Mouse (Mus musculus) kidney, embryonic 14.5 days (tissue): Measurements from ENCODE around the gene Emc3. TPM values are rescaled to one million over a fixed set of nuclear protein-coding genes. Genes with fewer than 3 reads are reported as not detected.
A peak's percentile ranks its signal among the peaks of the same experiment; 100 is the strongest.

Source experiments
- ATAC-seq: fragments of 200-750 bp; cut with Nextera tagmentation; 2 replicates; pipeline ENCODE4 v1.8.0; 2017; ENCODE audit warnings: moderate number of reproducible peaks, mild to moderate bottlenecking, moderate TSS enrichment, moderate library complexity; ENCODE audit not compliant: low FRiP score, low TSS enrichment
- H3K27ac ChIP-seq: fragments of 300-500 bp; sonication (generic); 2 replicates; pipeline ENCODE4 v1.5.1; 2014; ENCODE audit warnings: low read depth, mild to moderate bottlenecking, low read length, moderate library complexity, mixed read lengths
- H3K27me3 ChIP-seq: fragments of 300-500 bp; sonication (generic); 2 replicates; pipeline ENCODE4 v1.6.1; 2014; ENCODE audit warnings: mild to moderate bottlenecking, low read length; ENCODE audit not compliant: control insufficient read depth, insufficient read depth
- H3K36me3 ChIP-seq: fragments of 300-500 bp; sonication (generic); 2 replicates; pipeline ENCODE4 v1.6.1; 2014; ENCODE audit warnings: low read length, mixed read lengths; ENCODE audit not compliant: control insufficient read depth, insufficient read depth
- H3K4me1 ChIP-seq: fragments of 300-500 bp; sonication (generic); 2 replicates; pipeline ENCODE4 v1.6.1; 2014; ENCODE audit warnings: low read length, mixed read lengths; ENCODE audit not compliant: control insufficient read depth, insufficient read depth
- H3K4me2 ChIP-seq: fragments of 300-500 bp; sonication (generic); replicated peaks from 2 replicates; pipeline ENCODE4 v1.6.1; 2014; ENCODE audit warnings: low read depth, mild to moderate bottlenecking, low read length
- H3K4me3 ChIP-seq: fragments of 300-500 bp; sonication (generic); 2 replicates; pipeline ENCODE4 v1.5.1; 2014; ENCODE audit warnings: mild to moderate bottlenecking, low read length
- H3K9ac ChIP-seq: fragments of 300-500 bp; sonication (generic); 2 replicates; pipeline ENCODE4 v1.6.1; 2014; ENCODE audit warnings: low read depth, mild to moderate bottlenecking, low read length, moderate library complexity
- H3K9me3 ChIP-seq: fragments of 300-500 bp; sonication (generic); 2 replicates; pipeline ENCODE4 v1.6.1; 2016; ENCODE audit warnings: low read length; ENCODE audit not compliant: control insufficient read depth
- WGBS: fragments of 180-500 bp; shearing (Covaris S2); extraction: QIAGEN DNeasy Blood & Tissue Kit; methylation state at CpG from one replicate; pipeline ENCODE4 v1.1.7; 2014; 5-methylcytosine and 5-hydroxymethylcytosine counted together
- polyA plus RNA-seq: library from polyadenylated mRNA; unstranded; fragments of >200 nt; fragmentation: Nextera tagmentation; extraction: Ambion mirVana; gene quantifications from 2 replicates; pipeline ENCODE4 v1.2.1, GENCODE M21; 2014

Gene Emc3
- polyA plus RNA-seq, 1 experiment from 2014 or later: 98.0 TPM

GRCm38 (mm10) chr6:113473246-113473645 lies 58.2 kb downstream of the Emc3 start:
- no peak for ATAC-seq
- no peaks in the 10 kb centered on the region for H3K36me3 ChIP-seq
- H3K4me3 ChIP-seq: no peak overlapping the region
- 75% methylated on average over 2 of the region's 2 CpGs for WGBS
- peaks cover 20% of the 10 kb centered on the region; the same call in 1 of the 2 replicates for H3K4me1 ChIP-seq
- no peak overlapping the region for H3K4me2 ChIP-seq
- H3K9me3 ChIP-seq: no peaks in the 10 kb centered on the region
- peaks cover 8% of the 10 kb centered on the region; the same call in 1 of the 2 replicates for H3K27me3 ChIP-seq
- H3K9ac ChIP-seq: no peak overlapping the region
- no peak overlapping the region for H3K27ac ChIP-seq

GRCm38 (mm10) chr6:113472061-113472460 lies 59.4 kb downstream of the Emc3 start:
- H3K4me3 ChIP-seq: no peak overlapping the region
- H3K4me2 ChIP-seq: no peak overlapping the region
- ATAC-seq: no peak
- peaks cover 20% of the 10 kb centered on the region; the same call in 1 of the 2 replicates for H3K4me1 ChIP-seq
- 63% methylated on average over 10 of the region's 10 CpGs for WGBS
- H3K9me3 ChIP-seq: no peaks in the 10 kb centered on the region
- H3K9ac ChIP-seq: no peak overlapping the region
- no peak overlapping the region for H3K27ac ChIP-seq
- peaks cover 8% of the 10 kb centered on the region; the same call in 1 of the 2 replicates for H3K27me3 ChIP-seq
- no peaks in the 10 kb centered on the region for H3K36me3 ChIP-seq

GRCm38 (mm10) chr6:113471297-113471936 lies 60.0 kb downstream of the Emc3 start, which contains the start of gene Il17rc:
TSS of gene Il17rc (plus strand) at chr6:113471427.
- Histone ChIP-seq H3K4me1 (peaks cover 20% of the 10 kb centered on the region; the same call in 1 of the 2 replicates), H3K4me3 (peak within 1 kb of the TSS; percentile 21; the same call in 1 of the 2 replicates), H3K27me3 (peaks cover 8% of the 10 kb centered on the region; the same call in 1 of the 2 replicates), H3K9ac (peak within 1 kb of the TSS; percentile 47), H3K27ac (no peak within 1 kb of the TSS), H3K36me3 (no peaks in the 10 kb centered on the region), H3K9me3 (no peaks in the 10 kb centered on the region), H3K4me2 (peak within 1 kb of the TSS; percentile 42)
- 14% methylated on average over 12 of the region's 12 CpGs for WGBS
- peak; percentile 48; the same call in 1 of the 2 replicates for ATAC-seq

GRCm38 (mm10) chr6:113469432-113469831 lies 62.0 kb downstream of the Emc3 start:
- H3K27me3 ChIP-seq: peaks cover 8% of the 10 kb centered on the region; the same call in 1 of the 2 replicates
- WGBS: 1% methylated on average over 31 of the region's 31 CpGs

GRCm38 (mm10) chr6:113469021-113469420 lies 62.4 kb downstream of the Emc3 start:
- H3K4me1 ChIP-seq: peaks cover 20% of the 10 kb centered on the region; the same call in 1 of the 2 replicates

More at GRCm38 (mm10) chr6:113469432-113469831, 62.0 kb downstream of the Emc3 start:
- peak overlapping the region; percentile 36 for H3K4me3 ChIP-seq
- ATAC-seq: peak; percentile 63
- H3K36me3 ChIP-seq: no peaks in the 10 kb centered on the region
- H3K27ac ChIP-seq: no peak overlapping the region
- H3K4me2 ChIP-seq: peak overlapping the region; percentile 67
- H3K4me1 ChIP-seq: peaks cover 20% of the 10 kb centered on the region; the same call in 1 of the 2 replicates
- peak overlapping the region; percentile 36; the same call in 1 of the 2 replicates for H3K9ac ChIP-seq
- H3K9me3 ChIP-seq: no peaks in the 10 kb centered on the region

GRCm38 (mm10) chr6:113468512-113468911 lies 62.9 kb downstream of the Emc3 start:
- Histone ChIP-seq H3K27ac (no peak overlapping the region), H3K36me3 (no peaks in the 10 kb centered on the region), H3K4me2 (no peak overlapping the region), H3K27me3 (peaks cover 8% of the 10 kb centered on the region; the same call in 1 of the 2 replicates), H3K4me3 (no peak overlapping the region), H3K9me3 (no peaks in the 10 kb centered on the region), H3K4me1 (peaks cover 20% of the 10 kb centered on the region; the same call in 1 of the 2 replicates), H3K9ac (no peak overlapping the region)
- WGBS: 75% methylated on average over 3 of the region's 3 CpGs
- no peak for ATAC-seq

More at GRCm38 (mm10) chr6:113469021-113469420, 62.4 kb downstream of the Emc3 start:
- peak overlapping the region; percentile 36 for H3K4me3 ChIP-seq
- 7% methylated on average over 9 of the region's 9 CpGs for WGBS
- peak; percentile 68 for ATAC-seq
- no peaks in the 10 kb centered on the region for H3K9me3 ChIP-seq
- peaks cover 8% of the 10 kb centered on the region; the same call in 1 of the 2 replicates for H3K27me3 ChIP-seq
- H3K27ac ChIP-seq: no peak overlapping the region
- peak overlapping the region; percentile 67 for H3K4me2 ChIP-seq
- H3K36me3 ChIP-seq: no peaks in the 10 kb centered on the region
- peak overlapping the region; percentile 28; the same call in 1 of the 2 replicates for H3K9ac ChIP-seq

GRCm38 (mm10) chr6:113465602-113466001 lies 65.8 kb downstream of the Emc3 start:
- no peaks in the 10 kb centered on the region for H3K36me3 ChIP-seq
- 31% methylated on average over 5 of the region's 5 CpGs for WGBS
- H3K4me3 ChIP-seq: no peak overlapping the region
- no peak overlapping the region for H3K27ac ChIP-seq
- H3K27me3 ChIP-seq: peaks cover 8% of the 10 kb centered on the region; the same call in 1 of the 2 replicates
- ATAC-seq: peak; percentile 55
- peaks cover 9% of the 10 kb centered on the region; the same call in 1 of the 2 replicates for H3K4me1 ChIP-seq
- no peaks in the 10 kb centered on the region for H3K9me3 ChIP-seq
- H3K4me2 ChIP-seq: no peak overlapping the region
- H3K9ac ChIP-seq: no peak overlapping the region
